Mouse (Mus musculus) thymus, adult 2 months (tissue): ENCODE measurements around the gene Gadd45a.

Experiments
- CTCF ChIP-seq: fragments of 200-500 bp; IDR thresholded peaks from 2 replicates; pipeline ENCODE4 v1.5.1; 2012; ENCODE audit warnings: mild to moderate bottlenecking, control low read depth, low read length, moderate library complexity, borderline replicate concordance; ENCODE audit not compliant: control insufficient read depth, poor library complexity, insufficient read depth; ENCODE audit errors: extremely low read depth
- POLR2A ChIP-seq: fragments of 200-500 bp; IDR thresholded peaks from 2 replicates; pipeline ENCODE4 v1.6.1; 2012; ENCODE audit warnings: mild to moderate bottlenecking, low read length, control low read depth, moderate library complexity; ENCODE audit not compliant: control insufficient read depth, poor library complexity, insufficient read depth; ENCODE audit errors: extremely low read depth

DNA sequence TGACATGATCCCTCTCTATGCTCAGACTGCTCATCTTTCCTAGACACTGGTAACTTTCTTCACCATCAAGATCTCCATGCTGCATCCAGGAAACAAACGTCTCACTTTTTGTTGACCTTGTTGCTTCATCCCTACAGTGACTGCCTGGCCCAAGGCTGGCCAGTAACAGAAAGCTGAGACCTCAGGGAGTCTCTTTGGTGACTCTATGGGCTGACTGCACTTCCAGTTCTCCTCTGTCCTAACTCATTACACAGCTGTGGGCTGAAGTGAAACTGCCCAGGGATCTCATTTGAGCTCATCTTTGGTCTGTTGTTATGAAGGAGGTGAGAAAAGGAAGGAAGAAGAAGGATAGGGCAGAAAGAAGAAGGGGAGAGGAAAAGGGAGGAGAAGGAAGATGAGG, 39.1 kb upstream of the Gadd45a start:
- TF ChIP-seq CTCF (no peak), POLR2A (no peak)
